Mouse (Mus musculus): Measurements from ENCODE around the gene Ston2.

- TF ChIP-seq POLR2A (IDR thresholded peaks at IDR 0.05; ENCODE audit: insufficient read length, low read depth) (no peak), E2F4 (IDR thresholded peaks at IDR 0.05; ENCODE audit: insufficient read depth) (no peak), MYOG (IDR thresholded peaks at IDR 0.05; ENCODE audit: control insufficient read depth in 1 of 3, insufficient read depth in 1 of 3, insufficient read length in 2 of 3, low read depth in 2 of 3) (no peak), REST (IDR thresholded peaks at IDR 0.05; ENCODE audit: insufficient read depth, insufficient read length) (no peak), CEBPB (IDR thresholded peaks at IDR 0.05; ENCODE audit: insufficient read depth, poor library complexity, severe bottlenecking) (no peak), MAX (IDR thresholded peaks at IDR 0.05; ENCODE audit: low read depth) (no peak), TCF12 (IDR thresholded peaks at IDR 0.05; ENCODE audit: insufficient read depth, poor library complexity, severe bottlenecking) (no peak), USF1 (IDR thresholded peaks at IDR 0.05; ENCODE audit: low read depth) (no peak)
Measured at GRCm38 (mm10) chr12:91668529-91669245, 119.5 kb downstream of the Ston2 start.
